Mouse (Mus musculus): ENCODE measurements around the gene Tbc1d24. TPM values are rescaled to one million over a fixed set of nuclear protein-coding genes. Genes with fewer than 3 reads are reported as not detected.

The Tbc1d24 gene
- polyA plus RNA-seq, 1 experiment: 14.0 TPM

GRCm38 (mm10) chr17:24168590-24169277, 36.6 kb downstream of the Tbc1d24 start:
- Histone ChIP-seq H3K4me3 (ENCODE audit: insufficient read depth, low read length) (peak overlapping the region; percentile 78), H3K27ac (ENCODE audit: insufficient read depth, low read length) (peak overlapping the region; percentile 95), H3K4me1 (ENCODE audit: control insufficient read depth, insufficient read depth, low read length) (peaks cover 8% of the 10 kb centered on the region)
- TF ChIP-seq POLR2A (IDR thresholded peaks at IDR 0.05; ENCODE audit: low read depth, low read length): no peak
- no peak for TF ChIP-seq CTCF (IDR thresholded peaks at IDR 0.05; ENCODE audit: borderline replicate concordance, insufficient read depth, low read length)

- no peak for TF ChIP-seq CTCF (IDR thresholded peaks at IDR 0.05; ENCODE audit: borderline replicate concordance, insufficient read depth, low read length)
- TF ChIP-seq POLR2A (IDR thresholded peaks at IDR 0.05; ENCODE audit: low read depth, low read length): no peak
- Histone ChIP-seq H3K4me3 (ENCODE audit: insufficient read depth, low read length) (peak overlapping the region; percentile 78), H3K27ac (ENCODE audit: insufficient read depth, low read length) (no peak overlapping the region), H3K4me1 (ENCODE audit: control insufficient read depth, insufficient read depth, low read length) (peaks cover 8% of the 10 kb centered on the region)
These were observed 37.4 kb downstream of the Tbc1d24 start for GRCm38 (mm10) chr17:24167891-24168505.

- H3K4me1 ChIP-seq (ENCODE audit: control insufficient read depth, insufficient read depth, low read length): peaks cover 8% of the 10 kb centered on the region
- no peak overlapping the region for H3K27ac ChIP-seq (ENCODE audit: insufficient read depth, low read length)
- H3K4me3 ChIP-seq (ENCODE audit: insufficient read depth, low read length): peak overlapping the region; percentile 78
- TF ChIP-seq POLR2A (IDR thresholded peaks at IDR 0.05; ENCODE audit: low read depth, low read length) (0 out of 2 replicates have a peak, but pooled peaks have one; percentile 18), CTCF (IDR thresholded peaks at IDR 0.05; ENCODE audit: borderline replicate concordance, insufficient read depth, low read length) (no peak)
These were observed 38.2 kb downstream of the Tbc1d24 start for GRCm38 (mm10) chr17:24167120-24167519.

GRCm38 (mm10) chr17:24164566-24165259, 40.6 kb downstream of the Tbc1d24 start:
- Histone ChIP-seq H3K27ac (ENCODE audit: insufficient read depth, low read length) (no peak overlapping the region), H3K4me3 (ENCODE audit: insufficient read depth, low read length) (no peak overlapping the region), H3K4me1 (ENCODE audit: control insufficient read depth, insufficient read depth, low read length) (peaks cover 12% of the 10 kb centered on the region)
- TF ChIP-seq CTCF (IDR thresholded peaks at IDR 0.05; ENCODE audit: borderline replicate concordance, insufficient read depth, low read length) (no peak), POLR2A (IDR thresholded peaks at IDR 0.05; ENCODE audit: low read depth, low read length) (no peak)

GRCm38 (mm10) chr17:24163176-24163962, 42.0 kb downstream of the Tbc1d24 start, which contains the start of gene Amdhd2:
Amdhd2 (minus strand) TSS chr17:24163766.
- H3K4me1 ChIP-seq (ENCODE audit: control insufficient read depth, insufficient read depth, low read length): peaks cover 12% of the 10 kb centered on the region
- peak within 1 kb of the TSS; percentile 67 for H3K4me3 ChIP-seq (ENCODE audit: insufficient read depth, low read length)
- peak; percentile 72 for TF ChIP-seq POLR2A (IDR thresholded peaks at IDR 0.05; ENCODE audit: low read depth, low read length)
- TF ChIP-seq CTCF (IDR thresholded peaks at IDR 0.05; ENCODE audit: borderline replicate concordance, insufficient read depth, low read length): no peak
- H3K27ac ChIP-seq (ENCODE audit: insufficient read depth, low read length): peak within 1 kb of the TSS; percentile 80

- peak; percentile 21; the same call in 1 of the 2 replicates for TF ChIP-seq POLR2A (IDR thresholded peaks at IDR 0.05; ENCODE audit: low read depth, low read length)
- TF ChIP-seq CTCF (IDR thresholded peaks at IDR 0.05; ENCODE audit: borderline replicate concordance, insufficient read depth, low read length): no peak
- Histone ChIP-seq H3K27ac (ENCODE audit: insufficient read depth, low read length) (peak overlapping the region; percentile 80), H3K4me3 (ENCODE audit: insufficient read depth, low read length) (peak overlapping the region; percentile 67), H3K4me1 (ENCODE audit: control insufficient read depth, insufficient read depth, low read length) (peaks cover 12% of the 10 kb centered on the region)
These were observed 42.7 kb downstream of the Tbc1d24 start for GRCm38 (mm10) chr17:24162584-24163175.

- H3K4me1 ChIP-seq (ENCODE audit: control insufficient read depth, insufficient read depth, low read length): peaks cover 9% of the 10 kb centered on the region
- no peak for TF ChIP-seq POLR2A (IDR thresholded peaks at IDR 0.05; ENCODE audit: low read depth, low read length)
- no peak for TF ChIP-seq CTCF (IDR thresholded peaks at IDR 0.05; ENCODE audit: borderline replicate concordance, insufficient read depth, low read length)
- H3K27ac ChIP-seq (ENCODE audit: insufficient read depth, low read length): no peak overlapping the region
- no peak overlapping the region for H3K4me3 ChIP-seq (ENCODE audit: insufficient read depth, low read length)
These were observed 43.9 kb downstream of the Tbc1d24 start for GRCm38 (mm10) chr17:24161466-24161865.

GRCm38 (mm10) chr17:24157526-24157925, 47.8 kb downstream of the Tbc1d24 start:
- H3K27ac ChIP-seq (ENCODE audit: insufficient read depth, low read length): no peak overlapping the region
- TF ChIP-seq POLR2A (IDR thresholded peaks at IDR 0.05; ENCODE audit: low read depth, low read length) (no peak), CTCF (IDR thresholded peaks at IDR 0.05; ENCODE audit: borderline replicate concordance, insufficient read depth, low read length) (no peak)
- no peak overlapping the region for H3K4me3 ChIP-seq (ENCODE audit: insufficient read depth, low read length)
- H3K4me1 ChIP-seq (ENCODE audit: control insufficient read depth, insufficient read depth, low read length): peaks cover 4% of the 10 kb centered on the region; the same call in 1 of the 2 replicates

GRCm38 (mm10) chr17:24157121-24157520, 48.2 kb downstream of the Tbc1d24 start:
- H3K27ac ChIP-seq (ENCODE audit: insufficient read depth, low read length): no peak overlapping the region
- no peak for TF ChIP-seq POLR2A (IDR thresholded peaks at IDR 0.05; ENCODE audit: low read depth, low read length)
- no peak for TF ChIP-seq CTCF (IDR thresholded peaks at IDR 0.05; ENCODE audit: borderline replicate concordance, insufficient read depth, low read length)
- no peak overlapping the region for H3K4me3 ChIP-seq (ENCODE audit: insufficient read depth, low read length)

More at GRCm38 (mm10) chr17:24157121-24157520, 48.2 kb downstream of the Tbc1d24 start:
- peaks cover 4% of the 10 kb centered on the region; the same call in 1 of the 2 replicates for H3K4me1 ChIP-seq (ENCODE audit: control insufficient read depth, insufficient read depth, low read length)

Data from embryonic fibroblast, embryonic 13.5 days (primary cell).